Mouse (Mus musculus): ENCODE data around the gene Dock8. TPM values are rescaled to one million over a fixed set of nuclear protein-coding genes. Genes with fewer than 3 reads are reported as not detected.

The Dock8 gene
- polyA plus RNA-seq, 1 experiment from 2014 or later = 0.15 TPM

DNA sequence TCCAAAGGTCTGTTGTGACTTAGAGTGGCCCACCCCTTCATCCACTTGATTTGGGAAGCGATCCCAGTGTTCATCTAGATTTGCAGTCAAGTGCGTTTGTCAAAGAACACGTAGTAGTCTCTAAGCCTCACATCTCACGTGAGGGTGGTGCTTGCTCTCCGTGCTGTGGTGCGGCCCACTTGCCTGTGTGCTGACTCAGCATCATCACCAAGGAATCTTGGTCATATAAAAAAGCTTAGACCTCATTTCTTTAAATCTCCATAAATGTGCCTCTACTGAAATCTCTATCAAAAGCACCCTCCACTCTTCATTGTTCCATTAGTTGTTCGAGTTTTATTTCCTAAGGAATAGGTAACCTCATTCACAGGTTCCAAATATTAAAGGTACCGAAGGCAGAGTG lies 107.0 kb downstream of the Dock8 start:
- WGBS = 92% methylated on average over 8 of the region's 8 CpGs
- H3K9ac ChIP-seq (ENCODE audit: low read depth, low read length) = no peak overlapping the region
- H3K27me3 ChIP-seq (ENCODE audit: control insufficient read depth, insufficient read depth, low read depth, low read length) = no peaks in the 10 kb centered on the region
- ATAC-seq = no peak
- no peak overlapping the region for H3K27ac ChIP-seq (ENCODE audit: low read length)
- H3K36me3 ChIP-seq (ENCODE audit: control insufficient read depth, insufficient read depth, low read length) = no peaks in the 10 kb centered on the region
- H3K4me3 ChIP-seq (ENCODE audit: low read depth, low read length) = no peak overlapping the region
- no peak overlapping the region for H3K4me2 ChIP-seq (ENCODE audit: low read length)
- H3K4me1 ChIP-seq (ENCODE audit: control insufficient read depth, insufficient read depth, low read length) = no peaks in the 10 kb centered on the region
- no peaks in the 10 kb centered on the region for H3K9me3 ChIP-seq (replicated peaks; ENCODE audit: control insufficient read depth, low read length, poor library complexity, severe bottlenecking)

DNA sequence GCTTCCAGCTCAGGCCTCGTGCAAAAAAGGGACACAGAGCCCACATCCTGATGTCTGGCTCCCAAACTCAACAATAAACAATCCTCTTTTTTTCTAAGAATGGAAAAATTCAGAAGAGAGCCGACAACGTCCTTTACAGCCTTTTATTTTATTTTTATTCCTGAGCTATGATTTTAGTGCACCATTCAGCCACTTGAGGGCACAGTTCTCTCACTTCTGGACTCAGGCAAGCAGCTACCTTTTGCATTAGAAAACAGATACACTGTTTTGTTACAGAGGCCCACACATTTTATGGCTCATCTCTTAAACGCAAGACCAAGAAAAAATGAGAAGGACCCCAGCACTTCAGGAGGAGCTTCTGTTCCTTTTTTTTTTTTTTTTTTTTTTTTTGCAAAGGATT lies 108.1 kb downstream of the Dock8 start:
- 0 out of 2 replicates have a peak overlapping the region, but pooled peaks have one; percentile 1 for H3K4me2 ChIP-seq (ENCODE audit: low read length)
- H3K36me3 ChIP-seq (ENCODE audit: control insufficient read depth, insufficient read depth, low read length) = no peaks in the 10 kb centered on the region
- H3K9me3 ChIP-seq (replicated peaks; ENCODE audit: control insufficient read depth, low read length, poor library complexity, severe bottlenecking) = no peaks in the 10 kb centered on the region
- H3K4me1 ChIP-seq (ENCODE audit: control insufficient read depth, insufficient read depth, low read length) = no peaks in the 10 kb centered on the region
- H3K9ac ChIP-seq (ENCODE audit: low read depth, low read length) = no peak overlapping the region
- WGBS = 35% methylated on average over 4 of the region's 4 CpGs
- no peaks in the 10 kb centered on the region for H3K27me3 ChIP-seq (ENCODE audit: control insufficient read depth, insufficient read depth, low read depth, low read length)
- no peak overlapping the region for H3K27ac ChIP-seq (ENCODE audit: low read length)
- H3K4me3 ChIP-seq (ENCODE audit: low read depth, low read length) = no peak overlapping the region
- ATAC-seq = no peak

DNA sequence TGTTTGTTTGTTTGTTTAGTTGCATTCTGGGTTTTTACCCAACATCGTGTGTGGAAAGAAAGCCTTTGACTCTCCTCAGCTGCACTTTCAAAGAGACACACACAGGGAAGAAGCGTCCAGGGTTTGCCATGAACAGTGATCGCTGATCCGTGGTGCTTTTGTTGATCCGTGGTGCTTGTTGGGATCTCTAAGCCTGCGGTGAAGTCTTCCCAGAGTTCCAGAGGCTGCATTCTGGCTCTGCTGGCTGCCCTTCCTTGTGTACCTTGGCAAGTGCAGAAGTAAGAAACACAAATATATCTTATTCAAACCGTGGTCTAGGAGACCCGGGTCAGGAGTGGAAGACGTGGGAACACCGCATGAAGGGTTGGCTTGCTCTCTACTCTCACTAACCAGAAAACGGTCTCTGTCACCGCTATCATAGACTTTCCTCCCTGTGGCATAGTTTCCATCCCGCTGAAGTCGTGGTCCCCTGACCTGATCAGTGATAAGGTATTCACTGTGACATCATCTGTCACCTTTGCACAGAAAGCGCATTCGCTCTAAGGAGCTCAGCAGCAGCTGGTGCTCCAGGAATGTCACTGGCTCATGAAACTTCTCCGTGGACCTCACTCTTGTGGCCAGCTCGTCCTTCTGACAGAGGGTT lies 112.4 kb downstream of the Dock8 start:
- Histone ChIP-seq H3K27me3 (ENCODE audit: control insufficient read depth, insufficient read depth, low read depth, low read length) (no peaks in the 10 kb centered on the region), H3K4me2 (ENCODE audit: low read length) (no peak overlapping the region), H3K36me3 (ENCODE audit: control insufficient read depth, insufficient read depth, low read length) (no peaks in the 10 kb centered on the region), H3K27ac (ENCODE audit: low read length) (no peak overlapping the region), H3K4me1 (ENCODE audit: control insufficient read depth, insufficient read depth, low read length) (no peaks in the 10 kb centered on the region), H3K4me3 (ENCODE audit: low read depth, low read length) (no peak overlapping the region), H3K9me3 (replicated peaks; ENCODE audit: control insufficient read depth, low read length, poor library complexity, severe bottlenecking) (no peaks in the 10 kb centered on the region), H3K9ac (ENCODE audit: low read depth, low read length) (no peak overlapping the region)
- no peak for ATAC-seq
- WGBS = 55% methylated on average over 18 of the region's 18 CpGs

DNA sequence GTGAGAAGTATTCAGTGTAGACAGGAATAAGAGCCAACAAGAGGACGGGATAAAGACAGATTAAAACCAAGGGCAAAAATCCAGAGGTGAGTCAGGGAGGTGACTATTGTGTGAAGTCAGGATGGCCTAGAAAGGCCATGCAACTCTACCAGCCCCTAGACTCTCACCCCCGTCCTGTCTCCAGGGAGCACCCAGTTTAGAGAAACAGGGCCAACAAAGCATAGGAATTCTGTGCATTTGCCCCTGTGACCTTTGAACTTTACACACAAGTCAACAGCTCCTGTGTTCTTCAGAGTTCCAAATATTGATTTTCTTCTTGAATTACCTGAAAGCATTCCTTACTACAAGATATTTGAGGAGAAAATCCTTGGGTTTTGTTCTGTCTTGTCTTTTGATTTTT lies 117.6 kb downstream of the Dock8 start:
- no peak overlapping the region for H3K4me2 ChIP-seq (ENCODE audit: low read length)
- no peak for ATAC-seq
- no peak overlapping the region for H3K9ac ChIP-seq (ENCODE audit: low read depth, low read length)
- H3K4me3 ChIP-seq (ENCODE audit: low read depth, low read length) = no peak overlapping the region
- H3K27me3 ChIP-seq (ENCODE audit: control insufficient read depth, insufficient read depth, low read depth, low read length) = no peaks in the 10 kb centered on the region
- H3K4me1 ChIP-seq (ENCODE audit: control insufficient read depth, insufficient read depth, low read length) = no peaks in the 10 kb centered on the region
- H3K36me3 ChIP-seq (ENCODE audit: control insufficient read depth, insufficient read depth, low read length) = no peaks in the 10 kb centered on the region
- no peaks in the 10 kb centered on the region for H3K9me3 ChIP-seq (replicated peaks; ENCODE audit: control insufficient read depth, low read length, poor library complexity, severe bottlenecking)
- 64% methylated on average over 2 of the region's 2 CpGs for WGBS
- H3K27ac ChIP-seq (ENCODE audit: low read length) = no peak overlapping the region

DNA sequence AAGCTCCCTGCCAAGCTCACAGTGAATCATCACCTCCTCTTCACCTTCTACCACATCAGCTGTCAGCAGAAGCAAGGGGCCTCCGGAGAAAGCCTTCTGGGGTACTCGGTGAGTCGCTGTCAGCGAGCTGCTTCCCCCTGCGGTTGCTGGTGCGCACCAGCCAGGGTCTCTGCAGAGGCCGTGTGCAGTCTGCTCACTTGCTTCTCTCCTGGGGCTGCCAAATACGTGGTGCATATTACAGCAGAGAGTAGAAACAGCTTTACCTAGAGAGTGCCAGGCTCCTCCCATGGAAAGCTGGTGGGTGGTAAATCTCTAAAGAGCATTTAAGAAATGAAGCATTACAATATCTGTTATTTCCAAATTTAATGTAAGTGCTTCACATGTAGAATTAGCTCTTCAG lies 123.1 kb downstream of the Dock8 start:
- H3K36me3 ChIP-seq (ENCODE audit: control insufficient read depth, insufficient read depth, low read length) = no peaks in the 10 kb centered on the region
- H3K27me3 ChIP-seq (ENCODE audit: control insufficient read depth, insufficient read depth, low read depth, low read length) = no peaks in the 10 kb centered on the region
- no peaks in the 10 kb centered on the region for H3K4me1 ChIP-seq (ENCODE audit: control insufficient read depth, insufficient read depth, low read length)
- no peak overlapping the region for H3K27ac ChIP-seq (ENCODE audit: low read length)
- no peak overlapping the region for H3K9ac ChIP-seq (ENCODE audit: low read depth, low read length)
- 74% methylated on average over 8 of the region's 8 CpGs for WGBS
- ATAC-seq = no peak
- H3K4me3 ChIP-seq (ENCODE audit: low read depth, low read length) = no peak overlapping the region
- no peaks in the 10 kb centered on the region for H3K9me3 ChIP-seq (replicated peaks; ENCODE audit: control insufficient read depth, low read length, poor library complexity, severe bottlenecking)
- H3K4me2 ChIP-seq (ENCODE audit: low read length) = no peak overlapping the region

DNA sequence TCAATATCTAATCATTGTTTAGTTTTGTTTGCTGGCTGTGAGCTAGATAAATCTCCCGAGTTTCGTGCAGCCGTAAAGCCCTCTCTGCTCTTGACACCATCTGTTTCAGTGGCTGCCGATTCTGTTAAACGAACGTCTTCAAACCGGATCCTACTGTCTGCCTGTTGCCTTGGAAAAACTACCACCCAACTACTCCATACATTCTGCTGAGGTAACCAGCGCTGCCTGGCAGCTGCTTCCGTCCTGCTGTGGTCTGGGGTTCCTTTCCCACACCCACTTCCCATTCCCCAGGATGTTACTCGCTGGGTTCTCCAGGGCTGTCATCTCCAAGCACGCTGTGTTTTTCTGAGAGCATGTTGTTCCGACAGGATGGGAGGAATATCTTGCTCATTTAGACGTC lies 123.7 kb downstream of the Dock8 start:
- 76% methylated on average over 13 of the region's 13 CpGs for WGBS
- H3K36me3 ChIP-seq (ENCODE audit: control insufficient read depth, insufficient read depth, low read length) = no peaks in the 10 kb centered on the region
- no peaks in the 10 kb centered on the region for H3K27me3 ChIP-seq (ENCODE audit: control insufficient read depth, insufficient read depth, low read depth, low read length)
- H3K9me3 ChIP-seq (replicated peaks; ENCODE audit: control insufficient read depth, low read length, poor library complexity, severe bottlenecking) = no peaks in the 10 kb centered on the region
- H3K4me3 ChIP-seq (ENCODE audit: low read depth, low read length) = no peak overlapping the region
- no peak overlapping the region for H3K9ac ChIP-seq (ENCODE audit: low read depth, low read length)
- no peaks in the 10 kb centered on the region for H3K4me1 ChIP-seq (ENCODE audit: control insufficient read depth, insufficient read depth, low read length)
- H3K27ac ChIP-seq (ENCODE audit: low read length) = no peak overlapping the region
- H3K4me2 ChIP-seq (ENCODE audit: low read length) = no peak overlapping the region
- ATAC-seq = no peak

DNA sequence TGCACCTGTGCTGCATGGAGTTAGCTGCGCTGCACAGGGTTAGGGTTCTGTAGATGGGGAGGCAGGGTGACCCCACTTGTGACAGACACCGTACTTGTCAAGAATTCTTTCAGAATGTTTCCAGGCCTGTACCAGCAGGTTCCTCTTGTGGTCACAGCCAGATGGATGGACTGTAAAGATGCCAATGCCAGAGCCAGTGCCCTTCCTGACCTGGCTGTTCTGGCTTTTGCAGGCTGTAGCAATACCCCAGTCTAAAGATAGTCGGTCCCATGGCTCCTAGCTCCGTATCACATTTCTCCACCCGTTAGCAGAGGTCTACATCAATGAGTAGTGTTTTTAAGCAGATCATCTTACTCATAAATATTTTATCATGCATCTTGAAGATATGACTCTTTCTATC lies 124.1 kb downstream of the Dock8 start:
- WGBS = 96% methylated on average over 5 of the region's 5 CpGs
- Histone ChIP-seq H3K4me1 (ENCODE audit: control insufficient read depth, insufficient read depth, low read length) (no peaks in the 10 kb centered on the region), H3K4me3 (ENCODE audit: low read depth, low read length) (no peak overlapping the region), H3K27me3 (ENCODE audit: control insufficient read depth, insufficient read depth, low read depth, low read length) (no peaks in the 10 kb centered on the region), H3K9me3 (replicated peaks; ENCODE audit: control insufficient read depth, low read length, poor library complexity, severe bottlenecking) (no peaks in the 10 kb centered on the region), H3K4me2 (ENCODE audit: low read length) (no peak overlapping the region), H3K9ac (ENCODE audit: low read depth, low read length) (no peak overlapping the region), H3K36me3 (ENCODE audit: control insufficient read depth, insufficient read depth, low read length) (no peaks in the 10 kb centered on the region), H3K27ac (ENCODE audit: low read length) (no peak overlapping the region)
- no peak for ATAC-seq

DNA sequence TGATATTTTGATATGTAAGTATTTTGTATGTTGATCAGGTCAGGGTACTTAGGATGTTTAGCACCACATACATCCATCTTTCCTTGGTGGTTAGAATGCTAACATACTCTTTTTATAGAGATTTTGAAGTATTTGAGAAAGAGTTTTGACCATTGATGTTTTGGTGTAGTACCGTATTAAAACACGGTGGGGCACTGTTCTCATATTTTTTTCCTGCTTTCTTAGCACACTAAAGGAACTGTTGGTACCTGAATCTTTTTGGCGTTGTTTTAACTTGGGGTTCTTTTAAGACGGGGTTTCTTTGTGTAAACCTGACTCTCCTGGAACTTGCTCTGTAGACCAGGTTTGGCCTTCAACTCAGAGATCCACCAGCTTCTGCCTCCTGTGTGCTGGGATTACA lies 133.0 kb downstream of the Dock8 start:
- Histone ChIP-seq H3K9ac (ENCODE audit: low read depth, low read length) (no peak overlapping the region), H3K4me3 (ENCODE audit: low read depth, low read length) (no peak overlapping the region), H3K36me3 (ENCODE audit: control insufficient read depth, insufficient read depth, low read length) (no peaks in the 10 kb centered on the region), H3K9me3 (replicated peaks; ENCODE audit: control insufficient read depth, low read length, poor library complexity, severe bottlenecking) (no peaks in the 10 kb centered on the region), H3K27ac (ENCODE audit: low read length) (no peak overlapping the region), H3K27me3 (ENCODE audit: control insufficient read depth, insufficient read depth, low read depth, low read length) (no peaks in the 10 kb centered on the region; the same call in 1 of the 2 replicates), H3K4me2 (ENCODE audit: low read length) (no peak overlapping the region), H3K4me1 (ENCODE audit: control insufficient read depth, insufficient read depth, low read length) (no peaks in the 10 kb centered on the region)
- ATAC-seq = no peak
- 8% methylated on average over 4 of the region's 4 CpGs for WGBS

DNA sequence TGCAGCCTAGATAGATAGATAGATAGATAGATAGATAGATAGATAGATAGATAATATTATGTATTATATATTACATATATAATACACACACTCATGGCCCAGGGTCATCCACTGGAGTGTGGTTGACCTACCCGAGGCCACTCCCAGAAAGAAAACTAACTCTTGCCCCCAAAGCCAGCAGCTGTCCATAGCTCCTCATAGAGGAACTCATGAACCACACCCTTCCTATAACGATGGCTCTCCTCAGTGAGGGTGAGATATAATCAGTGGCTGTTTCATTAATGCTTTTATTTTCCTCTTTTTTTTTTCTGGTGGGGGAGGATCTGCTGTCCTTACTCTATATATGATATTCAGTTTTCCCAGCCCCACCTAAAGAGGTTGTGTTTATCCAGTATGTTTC lies 134.6 kb downstream of the Dock8 start:
- no peaks in the 10 kb centered on the region; the same call in 1 of the 2 replicates for H3K27me3 ChIP-seq (ENCODE audit: control insufficient read depth, insufficient read depth, low read depth, low read length)
- no peaks in the 10 kb centered on the region for H3K4me1 ChIP-seq (ENCODE audit: control insufficient read depth, insufficient read depth, low read length)
- ATAC-seq = no peak
- no peak overlapping the region for H3K27ac ChIP-seq (ENCODE audit: low read length)
- no peak overlapping the region for H3K9ac ChIP-seq (ENCODE audit: low read depth, low read length)
- 92% methylated on average over 2 of the region's 2 CpGs for WGBS
- H3K4me3 ChIP-seq (ENCODE audit: low read depth, low read length) = no peak overlapping the region
- H3K9me3 ChIP-seq (replicated peaks; ENCODE audit: control insufficient read depth, low read length, poor library complexity, severe bottlenecking) = no peaks in the 10 kb centered on the region
- H3K4me2 ChIP-seq (ENCODE audit: low read length) = no peak overlapping the region
- no peaks in the 10 kb centered on the region for H3K36me3 ChIP-seq (ENCODE audit: control insufficient read depth, insufficient read depth, low read length)

All from midbrain, embryonic 16.5 days (tissue).